14 mouse cellular contexts compared by ENCODE assay signal in the genomic region with DNA sequence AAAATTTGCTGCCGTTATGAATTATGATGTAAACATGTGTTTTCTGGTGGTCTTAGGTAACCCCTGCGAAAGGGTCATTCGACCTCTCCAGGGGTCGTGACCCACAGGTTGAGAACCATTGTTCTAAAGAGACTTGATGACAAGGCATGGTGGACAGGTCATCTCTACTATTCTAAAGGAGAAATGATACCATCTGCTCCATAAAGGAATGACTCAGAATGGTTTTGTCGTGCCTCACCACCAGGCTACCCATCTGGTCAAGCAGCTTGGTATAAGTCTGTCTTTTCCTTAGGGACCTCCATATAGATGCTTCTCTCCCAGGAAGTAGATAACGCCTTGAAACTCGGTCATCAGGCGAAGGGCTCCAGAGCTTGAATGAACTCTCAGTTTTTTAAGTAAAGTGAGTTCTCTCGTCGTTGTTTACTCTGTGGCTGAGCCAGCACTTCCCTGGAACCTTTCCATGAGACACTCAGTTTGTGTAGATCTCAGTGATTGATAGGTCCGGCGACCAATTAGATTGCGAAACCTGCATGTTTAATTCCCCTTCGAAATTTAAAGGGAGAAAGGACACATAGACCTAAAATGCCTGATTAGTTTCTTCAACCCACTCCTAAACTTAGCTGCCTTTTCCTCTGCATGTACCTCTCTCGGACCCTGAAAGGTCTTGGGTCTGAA. TPM values are rescaled to one million over a fixed set of nuclear protein-coding genes. Genes with fewer than 3 reads are reported as not detected.
DNase-seq lines count a peak whose midpoint lies in the region; ATAC-seq and TF ChIP-seq lines count a peak whose summit lies in the region.
"Had no signal": no experiment of that assay in that cellular context is flagged by ENCODE, and none has a peak within 500 bp of the region (broad histone marks: within the 10 kb centered on the region; RNA-seq: fewer than 3 reads in every experiment).

No protein-coding gene starts in this region.

- H3K4me1 ChIP-seq in embryonic facial prominence, embryonic 14.5 days (ENCODE audit: control insufficient read depth, insufficient read depth, low read length), result no peaks in the 10 kb centered on the region
- H3K4me1 ChIP-seq in embryonic facial prominence, embryonic 10.5 days, result peaks cover 2% of the 10 kb centered on the region; the same call in 1 of the 2 replicates
- H3K4me1 ChIP-seq in liver, adult 2 months (ENCODE audit: control insufficient read depth, insufficient read depth, low read length), result peaks cover 1% of the 10 kb centered on the region; the same call in 1 of the 2 replicates

- no peaks in the 10 kb centered on the region for H3K79me2 ChIP-seq in liver, adult 2 months (ENCODE audit: control insufficient read depth, insufficient read depth, low read length)

- no peak for TF ChIP-seq CTCF in liver, adult 2 months (IDR thresholded peaks at IDR 0.05; ENCODE audit: low read depth, low read length)

- no peak for TF ChIP-seq POLR2A in liver, adult 2 months (IDR thresholded peaks at IDR 0.05; ENCODE audit: extremely low read depth, insufficient read depth, low read length)

- ATAC-seq in embryonic facial prominence, embryonic 14.5 days (ENCODE audit: low read depth), result no peak
- ATAC-seq in CD4-positive, CD25-positive, alpha-beta regulatory T cell, adult 4 months, result no peak

- H3K9ac ChIP-seq in embryonic facial prominence, embryonic 14.5 days (ENCODE audit: low read depth, low read length), result no peak overlapping the region
- H3K9ac ChIP-seq in liver, adult 2 months (ENCODE audit: low read depth, low read length), result no peak overlapping the region

- no peak overlapping the region for H3K4me3 ChIP-seq in embryonic facial prominence, embryonic 14.5 days (ENCODE audit: low read depth, low read length)
- H3K4me3 ChIP-seq in embryonic facial prominence, embryonic 10.5 days, result no peak overlapping the region
- no peak overlapping the region for H3K4me3 ChIP-seq in liver, adult 2 months (ENCODE audit: insufficient read depth, low read depth, low read length)
- H3K4me3 ChIP-seq: heart, adult 2 months had no signal

- DNase-seq in embryonic facial prominence, embryonic 14.5 days (ENCODE audit: low spot score), result peak; percentile 22
- DNase-seq in embryonic facial prominence, embryonic 10.5 days (ENCODE audit: low spot score), result no peak
- DNase-seq in liver, adult 2 months (ENCODE audit: extremely low read depth, low read depth, low spot score), result peak; percentile 82
- DNase-seq in liver, result no peak
- DNase-seq in urinary bladder, postnatal 25 days (ENCODE audit: low spot score), result peak; percentile 16
- no peak for DNase-seq in urinary bladder, postnatal 4 days (ENCODE audit: low spot score in 2 of 2)
- DNase-seq in thymus, postnatal 10 days (ENCODE audit: low spot score in 2 of 2), result no peak
- DNase-seq: adrenal gland, postnatal 25 days; cerebellum, adult 11-12 months; embryo, embryonic 11 days; heart, adult 2 months; layer of hippocampus, postnatal 36 days had no signal

- H3K9me3 ChIP-seq in embryonic facial prominence, embryonic 14.5 days (ENCODE audit: control insufficient read depth, low read length), result no peaks in the 10 kb centered on the region
- H3K9me3 ChIP-seq in embryonic facial prominence, embryonic 10.5 days, result no peaks in the 10 kb centered on the region

- no peak overlapping the region for H3K4me2 ChIP-seq in embryonic facial prominence, embryonic 14.5 days (ENCODE audit: low read depth, low read length)

- H3K27ac ChIP-seq in embryonic facial prominence, embryonic 14.5 days (replicated peaks; ENCODE audit: low read depth, low read length), result no peak overlapping the region
- H3K27ac ChIP-seq in embryonic facial prominence, embryonic 10.5 days (replicated peaks), result no peak overlapping the region
- H3K27ac ChIP-seq in liver, adult 2 months (replicated peaks; ENCODE audit: insufficient read depth, low read depth, low read length), result no peak overlapping the region
- H3K27ac ChIP-seq: heart, adult 2 months had no signal

- no peaks in the 10 kb centered on the region for H3K27me3 ChIP-seq in embryonic facial prominence, embryonic 14.5 days (replicated peaks; ENCODE audit: control insufficient read depth, insufficient read depth, low read length)
- no peaks in the 10 kb centered on the region for H3K27me3 ChIP-seq in embryonic facial prominence, embryonic 10.5 days (replicated peaks; ENCODE audit: low read depth, poor library complexity, severe bottlenecking)
- no peaks in the 10 kb centered on the region for H3K27me3 ChIP-seq in liver, adult 2 months (ENCODE audit: control insufficient read depth, insufficient read depth, low read length)

- H3K36me3 ChIP-seq in embryonic facial prominence, embryonic 14.5 days (ENCODE audit: control insufficient read depth, insufficient read depth, low read length), result no peaks in the 10 kb centered on the region
- no peaks in the 10 kb centered on the region for H3K36me3 ChIP-seq in embryonic facial prominence, embryonic 10.5 days (replicated peaks)
- no peaks in the 10 kb centered on the region for H3K36me3 ChIP-seq in liver, adult 2 months (ENCODE audit: control insufficient read depth, insufficient read depth, low read length)

- WGBS in embryonic facial prominence, embryonic 14.5 days, result 79% methylated on average over 15 of the region's 15 CpGs
- 89% methylated on average over 15 of the region's 15 CpGs for WGBS in embryonic facial prominence, embryonic 10.5 days
- 49% methylated on average over 15 of the region's 15 CpGs for WGBS in liver, adult 2 months

RNA-seq across cellular contexts. Expression of gene Lgi1, which starts 10.5 kb away (rescaled TPM):
- 5.9 and 6.1 TPM in 2 replicates for polyA plus RNA-seq in embryonic facial prominence, embryonic 14.5 days (2014; fragmentation: Nextera tagmentation; extraction: Ambion mirVana)
- polyA plus RNA-seq in embryonic facial prominence, embryonic 10.5 days (2016; fragmentation: Nextera tagmentation; extraction: Ambion mirVana), result 1.2 and 1.4 TPM in 2 replicates
- total RNA-seq in liver, adult 2 months (2014; rRNA removed), result not detected in 2 replicates
- polyA plus RNA-seq in liver, adult 2 months (2012; rRNA removed), result not detected in 2 replicates
- under 1 TPM; 0.27 to 0.28 TPM for polyA plus RNA-seq in CD4-positive, CD25-positive, alpha-beta regulatory T cell, adult 4 months (2017; shearing (Covaris generic))
- polyA plus RNA-seq: small intestine, adult 2 months had no signal

RNA-seq across cellular contexts. Expression of gene Fra10ac1, which starts 50.9 kb away (rescaled TPM):
- 26.0 and 27.3 TPM in 2 replicates for polyA plus RNA-seq in embryonic facial prominence, embryonic 14.5 days (2014; fragmentation: Nextera tagmentation; extraction: Ambion mirVana)
- 44.1 and 44.6 TPM in 2 replicates for polyA plus RNA-seq in embryonic facial prominence, embryonic 10.5 days (2016; fragmentation: Nextera tagmentation; extraction: Ambion mirVana)
- 8.2 and 11.9 TPM in 2 replicates for total RNA-seq in liver, adult 2 months (2014; rRNA removed)
- polyA plus RNA-seq in liver, adult 2 months (2012; rRNA removed), result 4.2 TPM in 2 replicates
- polyA plus RNA-seq in CD4-positive, CD25-positive, alpha-beta regulatory T cell, adult 4 months (2017; shearing (Covaris generic)), result 10 to 100 TPM; 29.8 to 33.4 TPM

Comparison
In these comparisons a context has a peak if more than half of its experiments do, and no peak if none do; other contexts are left out.
1. DNase-seq: peak in embryonic facial prominence, embryonic 14.5 days (single experiment), liver, adult 2 months (single experiment) and urinary bladder, postnatal 25 days (single experiment); none in embryonic facial prominence, embryonic 10.5 days (single experiment), liver (single experiment), urinary bladder, postnatal 4 days (0 of 2) and thymus, postnatal 10 days (0 of 2).